Mouse (Mus musculus): ENCODE results near the gene Tra2a.
A peak's percentile ranks its signal among the peaks of the same experiment; 100 is the strongest.

GRCm38 (mm10) chr6:49273934-49274333, 10.1 kb upstream of the Tra2a start:
- 0 out of 2 replicates have a peak, but pooled peaks have one; percentile 3 for TF ChIP-seq CTCF (IDR thresholded peaks at IDR 0.05; ENCODE audit: low read depth)
- TF ChIP-seq EP300 (IDR thresholded peaks at IDR 0.05; ENCODE audit: low read depth), result no peak
